Mouse (Mus musculus) intestine, embryonic 16.5 days (tissue): ENCODE data around the gene C1qb. TPM values are rescaled to one million over a fixed set of nuclear protein-coding genes. Genes with fewer than 3 reads are reported as not detected.

Source experiments
- ATAC-seq: fragments of 200-750 bp; cut with Nextera tagmentation; 2 replicates; pipeline ENCODE4 v1.8.0; 2017; ENCODE audit warnings: moderate TSS enrichment, moderate library complexity
- H3K27ac ChIP-seq: fragments of 300-500 bp; sonication (generic); 2 replicates; pipeline ENCODE4 v1.5.1; 2014; ENCODE audit warnings: mild to moderate bottlenecking, low read length
- H3K27me3 ChIP-seq: fragments of 300-500 bp; sonication (generic); replicated peaks from 2 replicates; pipeline ENCODE4 v1.6.1; 2014; ENCODE audit warnings: low read length, control low read depth, mixed read lengths; ENCODE audit not compliant: control insufficient read depth, insufficient read depth
- H3K36me3 ChIP-seq: fragments of 300-500 bp; sonication (generic); 2 replicates; pipeline ENCODE4 v1.6.1; 2014; ENCODE audit warnings: low read length, control low read depth; ENCODE audit not compliant: control insufficient read depth, insufficient read depth
- H3K4me1 ChIP-seq: fragments of 300-500 bp; sonication (generic); 2 replicates; pipeline ENCODE4 v1.6.1; 2014; ENCODE audit warnings: low read length, control low read depth, mixed read lengths; ENCODE audit not compliant: control insufficient read depth, insufficient read depth
- H3K4me2 ChIP-seq: fragments of 300-500 bp; sonication (generic); 2 replicates; pipeline ENCODE4 v1.6.1; 2014; ENCODE audit warnings: low read depth, low read length, control low read depth
- H3K4me3 ChIP-seq: fragments of 300-500 bp; sonication (generic); 2 replicates; pipeline ENCODE4 v1.5.1; 2014; ENCODE audit warnings: mild to moderate bottlenecking, low read length
- H3K9ac ChIP-seq: fragments of 300-500 bp; sonication (generic); 2 replicates; pipeline ENCODE4 v1.6.1; 2014; ENCODE audit warnings: low read depth, low read length
- H3K9me3 ChIP-seq: fragments of 300-500 bp; sonication (generic); 2 replicates; pipeline ENCODE4 v1.6.1; 2016; ENCODE audit warnings: low read length, control low read depth; ENCODE audit not compliant: control insufficient read depth
- WGBS: fragments of 180-500 bp; shearing (Covaris S2); extraction: QIAGEN DNeasy Blood & Tissue Kit; methylation state at CpG from one replicate; pipeline ENCODE4 v1.1.7; 2014; 5-methylcytosine and 5-hydroxymethylcytosine counted together
- polyA plus RNA-seq: library from polyadenylated mRNA; unstranded; fragments of >200 nt; fragmentation: Nextera tagmentation; extraction: Ambion mirVana; gene quantifications from 2 replicates; pipeline ENCODE4 v1.2.1, GENCODE M21; 2015

C1qb gene
- polyA plus RNA-seq, 1 experiment from 2014 or later = 76.3 TPM

GRCm38 (mm10) chr4:136863517-136863916 lies 22.5 kb downstream of the C1qb start:
- Histone ChIP-seq H3K27me3 (no peaks in the 10 kb centered on the region), H3K9ac (no peak overlapping the region), H3K4me3 (no peak overlapping the region), H3K36me3 (no peaks in the 10 kb centered on the region), H3K4me2 (no peak overlapping the region), H3K4me1 (peaks cover 25% of the 10 kb centered on the region), H3K27ac (no peak overlapping the region), H3K9me3 (no peaks in the 10 kb centered on the region)
- WGBS = 47% methylated on average over 9 of the region's 9 CpGs
- ATAC-seq = no peak

DNA sequence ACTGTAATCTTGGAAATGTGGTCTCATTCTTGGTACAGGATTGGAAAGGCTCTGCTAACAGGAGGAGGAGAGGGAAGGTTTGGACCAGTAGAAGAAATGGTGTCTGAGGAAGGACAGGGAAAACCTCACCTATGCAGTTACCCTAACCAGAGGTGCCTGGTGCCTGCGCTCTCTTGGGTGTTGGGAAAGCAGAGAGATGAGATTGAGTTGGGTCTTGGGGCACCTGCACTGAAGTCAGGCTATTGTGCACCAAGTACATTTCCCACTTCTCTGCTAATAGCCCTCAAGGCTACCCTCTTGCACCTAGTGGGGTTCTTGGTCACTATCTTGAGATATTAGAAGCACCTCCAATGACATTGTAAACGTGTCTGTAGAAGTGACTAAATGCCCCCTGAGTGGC lies 23.6 kb downstream of the C1qb start:
- Histone ChIP-seq H3K4me3 (no peak overlapping the region), H3K4me1 (peaks cover 18% of the 10 kb centered on the region), H3K27me3 (no peaks in the 10 kb centered on the region), H3K27ac (no peak overlapping the region), H3K9me3 (no peaks in the 10 kb centered on the region), H3K9ac (no peak overlapping the region), H3K36me3 (no peaks in the 10 kb centered on the region), H3K4me2 (no peak overlapping the region)
- WGBS = 74% methylated on average over 2 of the region's 2 CpGs
- ATAC-seq = no peak

DNA sequence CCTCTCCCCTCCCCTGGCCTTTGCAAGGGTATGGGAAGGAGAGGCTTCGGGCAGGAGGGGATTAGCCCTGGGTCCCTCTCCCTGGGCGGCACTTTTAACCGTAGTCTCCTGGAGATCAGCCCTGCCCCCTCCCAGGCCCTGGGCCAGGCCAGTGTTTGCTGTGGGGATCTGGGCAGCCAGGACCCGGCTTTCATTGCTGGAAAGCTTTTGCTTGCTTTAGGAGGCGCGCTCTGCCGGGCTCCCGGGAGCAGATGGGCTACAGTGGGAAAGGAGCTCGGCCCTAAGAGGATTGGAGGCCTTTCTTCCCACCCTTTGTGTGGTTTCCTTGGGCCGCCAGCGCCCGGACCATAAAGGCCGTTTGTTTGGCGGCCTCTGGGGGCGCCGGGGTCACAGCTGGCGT lies 24.2 kb downstream of the C1qb start:
- Histone ChIP-seq H3K9me3 (no peaks in the 10 kb centered on the region), H3K27me3 (no peaks in the 10 kb centered on the region), H3K4me3 (no peak overlapping the region), H3K9ac (peak overlapping the region; percentile 56), H3K36me3 (no peaks in the 10 kb centered on the region), H3K27ac (no peak overlapping the region; the same call in 1 of the 2 replicates), H3K4me2 (0 out of 2 replicates have a peak overlapping the region, but pooled peaks have one; percentile 3), H3K4me1 (peaks cover 15% of the 10 kb centered on the region)
- WGBS = 13% methylated on average over 17 of the region's 17 CpGs
- peak; percentile 32 for ATAC-seq

DNA sequence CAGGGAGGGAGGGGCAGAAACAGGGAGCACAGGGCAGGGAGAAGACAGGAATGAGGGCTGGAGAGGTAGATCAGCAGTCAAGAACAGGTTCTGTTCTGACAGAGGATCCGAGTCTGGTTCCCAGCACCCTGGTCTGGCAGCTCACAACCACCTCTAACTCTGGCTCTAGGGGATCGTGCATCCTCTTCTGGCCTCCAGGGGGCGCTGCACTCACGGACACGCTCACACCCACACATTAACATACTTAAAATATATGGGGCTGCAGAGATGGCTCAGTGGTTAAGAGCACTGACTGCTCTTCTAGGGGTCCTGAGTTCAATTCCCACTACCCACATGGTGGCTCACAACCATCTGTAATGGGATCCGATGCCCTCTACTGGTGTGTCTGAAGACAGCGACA lies 26.0 kb downstream of the C1qb start:
- Histone ChIP-seq H3K4me3 (no peak overlapping the region), H3K36me3 (no peaks in the 10 kb centered on the region), H3K4me1 (peaks cover 15% of the 10 kb centered on the region), H3K27me3 (no peaks in the 10 kb centered on the region), H3K9ac (no peak overlapping the region), H3K4me2 (no peak overlapping the region), H3K27ac (no peak overlapping the region), H3K9me3 (no peaks in the 10 kb centered on the region)
- 85% methylated on average over 7 of the region's 7 CpGs for WGBS
- ATAC-seq = no peak

- no peak overlapping the region for H3K4me3 ChIP-seq
- no peak overlapping the region for H3K4me2 ChIP-seq
- no peak for ATAC-seq
- WGBS = 37% methylated on average over 6 of the region's 6 CpGs
- H3K4me1 ChIP-seq = peaks cover 3% of the 10 kb centered on the region; the same call in 1 of the 2 replicates
- no peak overlapping the region for H3K27ac ChIP-seq
- H3K9ac ChIP-seq = no peak overlapping the region
- H3K9me3 ChIP-seq = no peaks in the 10 kb centered on the region
- no peaks in the 10 kb centered on the region for H3K27me3 ChIP-seq
- no peaks in the 10 kb centered on the region for H3K36me3 ChIP-seq
Observed at GRCm38 (mm10) chr4:136855081-136855480, 30.9 kb downstream of the C1qb start.

DNA sequence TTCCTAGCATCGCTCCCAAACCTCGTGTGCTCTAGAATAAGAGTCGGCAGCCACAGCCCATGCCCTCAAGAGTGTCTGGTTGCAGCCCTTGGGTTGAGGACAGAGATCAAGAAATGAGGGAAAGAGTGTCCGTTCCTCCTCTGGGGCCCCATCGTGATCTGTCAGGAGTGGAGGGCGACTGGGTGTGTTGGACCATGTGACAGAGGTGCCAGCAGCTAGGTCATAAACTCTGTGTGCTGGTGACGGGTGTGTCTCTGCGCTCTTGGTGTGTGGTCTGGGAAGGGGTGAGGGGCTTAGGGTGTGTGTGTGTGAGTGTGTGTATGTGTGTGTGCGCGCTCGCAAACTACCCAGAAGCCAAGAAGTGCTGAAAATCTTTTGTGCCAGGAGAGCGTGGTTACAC lies 33.0 kb downstream of the C1qb start:
- ATAC-seq = peak; percentile 84
- Histone ChIP-seq H3K9ac (peak overlapping the region; percentile 64), H3K36me3 (no peaks in the 10 kb centered on the region), H3K4me3 (peak overlapping the region; percentile 22), H3K9me3 (no peaks in the 10 kb centered on the region), H3K27ac (peak overlapping the region; percentile 97), H3K4me1 (peaks cover 3% of the 10 kb centered on the region; the same call in 1 of the 2 replicates), H3K27me3 (no peaks in the 10 kb centered on the region), H3K4me2 (peak overlapping the region; percentile 48)
- 52% methylated on average over 12 of the region's 12 CpGs for WGBS

GRCm38 (mm10) chr4:136852119-136852518 lies 33.9 kb downstream of the C1qb start:
- H3K27me3 ChIP-seq = no peaks in the 10 kb centered on the region
- no peaks in the 10 kb centered on the region for H3K36me3 ChIP-seq
- H3K27ac ChIP-seq = peak overlapping the region; percentile 97
- 0 out of 2 replicates have a peak overlapping the region, but pooled peaks have one; percentile 22 for H3K4me3 ChIP-seq
- H3K9ac ChIP-seq = peak overlapping the region; percentile 64; the same call in 1 of the 2 replicates
- ATAC-seq = peak; percentile 89
- H3K9me3 ChIP-seq = no peaks in the 10 kb centered on the region
- H3K4me1 ChIP-seq = peaks cover 3% of the 10 kb centered on the region; the same call in 1 of the 2 replicates
- 35% methylated on average over 5 of the region's 5 CpGs for WGBS
- H3K4me2 ChIP-seq = peak overlapping the region; percentile 48

GRCm38 (mm10) chr4:136848565-136848964 lies 37.4 kb downstream of the C1qb start:
- Histone ChIP-seq H3K9me3 (no peaks in the 10 kb centered on the region), H3K4me2 (no peak overlapping the region), H3K4me1 (peaks cover 3% of the 10 kb centered on the region; the same call in 1 of the 2 replicates), H3K27me3 (no peaks in the 10 kb centered on the region), H3K36me3 (no peaks in the 10 kb centered on the region), H3K9ac (no peak overlapping the region), H3K27ac (no peak overlapping the region), H3K4me3 (no peak overlapping the region)
- WGBS = 68% methylated on average over 4 of the region's 4 CpGs
- ATAC-seq = no peak

DNA sequence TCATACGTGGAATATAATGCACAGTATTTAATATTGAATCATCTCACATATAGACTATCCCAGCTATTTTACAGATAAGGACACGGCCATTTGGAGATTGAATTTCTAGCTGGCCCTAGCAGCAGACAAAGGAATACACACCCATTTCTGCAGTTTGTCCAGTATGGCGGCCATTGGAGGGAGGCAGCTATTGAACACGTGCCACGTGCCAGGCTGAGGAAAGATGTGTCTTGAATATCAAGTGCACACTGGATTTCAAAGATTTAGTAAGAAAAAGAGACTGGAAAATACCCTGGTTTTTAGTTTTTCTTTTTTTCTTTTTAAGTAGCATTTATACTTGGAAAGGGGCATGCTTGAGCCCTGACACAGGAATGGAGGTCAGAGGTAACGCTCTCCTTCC lies 38.8 kb downstream of the C1qb start:
- Histone ChIP-seq H3K36me3 (no peaks in the 10 kb centered on the region), H3K4me2 (no peak overlapping the region), H3K9ac (no peak overlapping the region), H3K27ac (no peak overlapping the region), H3K27me3 (no peaks in the 10 kb centered on the region), H3K4me1 (peaks cover 7% of the 10 kb centered on the region), H3K9me3 (no peaks in the 10 kb centered on the region), H3K4me3 (no peak overlapping the region)
- ATAC-seq = no peak
- 81% methylated on average over 6 of the region's 6 CpGs for WGBS

DNA sequence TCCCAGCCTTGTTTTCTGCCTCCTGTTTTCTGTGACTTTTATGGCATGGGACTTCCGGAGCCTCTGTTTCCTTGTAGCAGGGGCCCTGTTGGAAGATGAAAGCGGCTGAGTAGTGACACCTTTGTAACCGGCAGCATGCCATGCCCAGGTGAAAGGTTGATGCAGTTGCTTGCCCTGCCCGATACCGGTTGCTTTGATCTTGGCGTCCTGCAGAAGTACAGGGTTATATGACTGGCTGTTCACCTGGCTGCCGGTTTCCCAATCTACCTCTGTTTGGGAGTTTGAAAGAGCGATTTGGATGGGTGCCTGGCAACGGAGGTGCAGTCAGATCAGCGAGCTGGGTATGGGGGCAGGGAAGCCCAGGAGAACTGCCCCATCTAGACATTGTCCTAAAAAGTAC lies 43.2 kb downstream of the C1qb start:
- Histone ChIP-seq H3K9me3 (no peaks in the 10 kb centered on the region), H3K27ac (peak overlapping the region; percentile 82), H3K4me1 (peaks cover 23% of the 10 kb centered on the region), H3K4me2 (peak overlapping the region; percentile 18; the same call in 1 of the 2 replicates), H3K9ac (no peak overlapping the region), H3K27me3 (no peaks in the 10 kb centered on the region), H3K36me3 (no peaks in the 10 kb centered on the region), H3K4me3 (no peak overlapping the region)
- ATAC-seq = peak; percentile 84
- 56% methylated on average over 10 of the region's 10 CpGs for WGBS
